Mouse (Mus musculus): Measurements from ENCODE around the gene Creb3l4.

- no peak for TF ChIP-seq EP300 (IDR thresholded peaks at IDR 0.05; ENCODE audit: low read depth in 1 of 2, low read length in 2 of 2)
- TF ChIP-seq MXI1 (IDR thresholded peaks at IDR 0.05; ENCODE audit: low read depth, low read length), result no peak
- no peak for TF ChIP-seq RCOR1 (IDR thresholded peaks at IDR 0.05; ENCODE audit: low read depth, low read length)
- TF ChIP-seq CTCF (IDR thresholded peaks at IDR 0.05 in 2 of 3, conservative IDR thresholded peaks at IDR 0.05 in 1 of 3; ENCODE audit: control insufficient read depth in 1 of 3, insufficient read depth in 1 of 3, low read depth in 2 of 3, low read length in 3 of 3, poor library complexity in 1 of 3, severe bottlenecking in 1 of 3), result no peak
- no peak for TF ChIP-seq POLR2AphosphoS2 (IDR thresholded peaks at IDR 0.05; ENCODE audit: low read length)
- no peak for TF ChIP-seq NELFE (IDR thresholded peaks at IDR 0.05; ENCODE audit: low read depth, low read length)
- no peak for TF ChIP-seq HCFC1 (IDR thresholded peaks at IDR 0.05; ENCODE audit: low read depth, low read length)
- no peak for TF ChIP-seq GATA1 (IDR thresholded peaks at IDR 0.05; ENCODE audit: low read depth, low read length)
- TF ChIP-seq ZNF384 (IDR thresholded peaks at IDR 0.05; ENCODE audit: low read depth, low read length), result no peak
- TF ChIP-seq MAFK (IDR thresholded peaks at IDR 0.05; ENCODE audit: borderline replicate concordance, low read depth, low read length), result no peak
- no peak for TF ChIP-seq POLR2A (IDR thresholded peaks at IDR 0.05; ENCODE audit: control insufficient read depth in 1 of 2, insufficient read depth in 1 of 2, low read depth in 1 of 2, low read length in 2 of 2, poor library complexity in 1 of 2)
- TF ChIP-seq MYC (IDR thresholded peaks at IDR 0.05; ENCODE audit: low read depth, low read length), result no peak
Observed at GRCm38 (mm10) chr3:90255784-90256353, 12.6 kb upstream of the Creb3l4 start.
